Mouse (Mus musculus): Measurements from ENCODE around the gene Sun2. TPM values are rescaled to one million over a fixed set of nuclear protein-coding genes. Genes with fewer than 3 reads are reported as not detected.

The Sun2 gene
- polyA plus RNA-seq, 1 experiment from 2014 or later, result 4.8 TPM

DNA sequence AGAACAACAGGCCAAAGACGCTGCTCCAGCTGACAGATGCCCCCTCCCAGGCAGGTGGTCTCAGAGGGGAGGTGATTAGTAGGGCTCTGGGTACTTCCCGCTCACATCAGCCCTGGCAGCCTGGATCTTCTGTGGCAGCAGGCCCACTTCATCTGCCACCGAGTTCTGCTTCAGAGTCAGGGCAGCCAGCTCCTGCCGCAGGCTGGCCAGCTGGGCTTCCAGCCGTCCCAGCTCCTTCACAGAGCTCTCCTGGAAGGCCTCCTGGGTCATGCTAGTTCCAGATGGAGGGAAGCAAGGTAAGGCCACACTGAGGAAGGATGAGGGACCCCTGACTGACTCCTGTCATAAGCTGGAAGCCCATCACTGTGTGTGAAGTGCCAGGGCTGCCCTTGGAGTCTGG, 14.0 kb downstream of the Sun2 start:
- H3K4me2 ChIP-seq (ENCODE audit: low read length), result no peak overlapping the region
- H3K36me3 ChIP-seq (ENCODE audit: control insufficient read depth, insufficient read depth, low read length), result peaks cover 93% of the 10 kb centered on the region
- ATAC-seq (no peak), DNase-seq (ENCODE audit: low spot score) (no peak)
- 45% methylated on average over 5 of the region's 5 CpGs for WGBS
- H3K9me3 ChIP-seq (replicated peaks; ENCODE audit: control insufficient read depth, low read length), result no peaks in the 10 kb centered on the region
- no peaks in the 10 kb centered on the region for H3K27me3 ChIP-seq (replicated peaks; ENCODE audit: control insufficient read depth, insufficient read depth, low read length)
- no peak overlapping the region; the same call in 1 of the 2 replicates for H3K27ac ChIP-seq (ENCODE audit: low read depth, low read length)
- H3K4me1 ChIP-seq (ENCODE audit: control insufficient read depth, insufficient read depth, low read length), result no peaks in the 10 kb centered on the region
- no peak overlapping the region for H3K9ac ChIP-seq (ENCODE audit: low read length)
- no peak overlapping the region for H3K4me3 ChIP-seq (ENCODE audit: low read depth, low read length)

DNA sequence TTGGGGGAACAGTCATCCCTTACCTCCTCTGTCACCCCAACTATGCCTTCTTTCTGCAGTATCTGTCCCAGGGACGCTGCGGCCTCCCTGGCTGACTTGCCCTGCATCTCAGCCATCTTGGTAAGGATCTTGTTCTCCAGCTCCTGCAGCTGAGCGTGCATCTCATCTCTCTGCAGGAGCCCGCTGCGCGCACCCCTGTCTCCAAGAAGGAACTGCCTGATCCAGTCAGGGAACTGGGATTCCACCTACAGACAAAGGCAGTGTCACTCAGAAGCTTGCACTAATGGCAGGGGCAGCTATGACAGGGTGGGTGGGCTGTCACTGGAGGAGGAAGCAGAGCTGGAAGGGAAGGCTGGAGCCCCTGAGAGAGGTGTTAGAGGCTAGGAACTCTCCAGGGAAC, 14.5 kb downstream of the Sun2 start:
- Histone ChIP-seq H3K4me1 (ENCODE audit: control insufficient read depth, insufficient read depth, low read length) (no peaks in the 10 kb centered on the region), H3K27me3 (replicated peaks; ENCODE audit: control insufficient read depth, insufficient read depth, low read length) (no peaks in the 10 kb centered on the region), H3K27ac (ENCODE audit: low read depth, low read length) (no peak overlapping the region; the same call in 1 of the 2 replicates), H3K4me3 (ENCODE audit: low read depth, low read length) (no peak overlapping the region), H3K36me3 (ENCODE audit: control insufficient read depth, insufficient read depth, low read length) (peaks cover 91% of the 10 kb centered on the region), H3K9me3 (replicated peaks; ENCODE audit: control insufficient read depth, low read length) (no peaks in the 10 kb centered on the region), H3K4me2 (ENCODE audit: low read length) (no peak overlapping the region), H3K9ac (ENCODE audit: low read length) (no peak overlapping the region)
- ATAC-seq (no peak), DNase-seq (ENCODE audit: low spot score) (no peak)
- 84% methylated on average over 6 of the region's 6 CpGs for WGBS

DNA sequence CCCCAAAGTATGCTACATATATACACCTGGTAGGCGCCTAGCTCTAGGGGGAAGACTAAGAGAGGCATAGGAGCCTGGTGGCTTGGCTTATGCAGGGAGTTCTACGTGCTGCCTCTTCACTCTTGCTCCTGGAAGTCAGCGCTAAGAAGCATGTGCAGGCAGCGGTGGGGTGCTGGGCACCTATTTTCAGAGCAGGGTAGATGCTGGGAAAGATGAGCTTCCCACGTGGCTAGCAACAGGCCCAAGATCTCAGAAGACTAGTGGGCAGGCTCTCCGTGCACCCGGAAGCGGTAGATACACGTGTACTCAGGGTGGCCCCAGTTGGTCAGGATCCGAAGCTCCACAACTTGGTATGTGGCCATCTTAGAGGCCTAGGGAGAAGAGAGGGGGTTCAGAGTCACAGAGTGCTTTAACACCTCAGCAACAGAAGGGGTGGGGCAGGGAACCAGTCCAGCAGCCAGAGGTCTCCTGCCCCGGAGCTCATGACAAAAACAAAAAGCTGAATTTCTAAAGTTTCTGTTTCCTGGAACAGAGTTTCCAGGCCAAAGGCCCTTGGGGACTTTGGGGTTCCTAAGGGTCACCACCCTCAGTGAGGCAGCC, 17.0 kb downstream of the Sun2 start:
- no peak overlapping the region for H3K27ac ChIP-seq (ENCODE audit: low read depth, low read length)
- H3K4me3 ChIP-seq (ENCODE audit: low read depth, low read length), result no peak overlapping the region
- no peak overlapping the region for H3K9ac ChIP-seq (ENCODE audit: low read length)
- peaks cover 83% of the 10 kb centered on the region for H3K36me3 ChIP-seq (ENCODE audit: control insufficient read depth, insufficient read depth, low read length)
- H3K9me3 ChIP-seq (replicated peaks; ENCODE audit: control insufficient read depth, low read length), result no peaks in the 10 kb centered on the region
- ATAC-seq (no peak), DNase-seq (ENCODE audit: low spot score) (no peak)
- H3K27me3 ChIP-seq (replicated peaks; ENCODE audit: control insufficient read depth, insufficient read depth, low read length), result no peaks in the 10 kb centered on the region
- H3K4me1 ChIP-seq (ENCODE audit: control insufficient read depth, insufficient read depth, low read length), result no peaks in the 10 kb centered on the region
- no peak overlapping the region for H3K4me2 ChIP-seq (ENCODE audit: low read length)
- 90% methylated on average over 11 of the region's 11 CpGs for WGBS

DNA sequence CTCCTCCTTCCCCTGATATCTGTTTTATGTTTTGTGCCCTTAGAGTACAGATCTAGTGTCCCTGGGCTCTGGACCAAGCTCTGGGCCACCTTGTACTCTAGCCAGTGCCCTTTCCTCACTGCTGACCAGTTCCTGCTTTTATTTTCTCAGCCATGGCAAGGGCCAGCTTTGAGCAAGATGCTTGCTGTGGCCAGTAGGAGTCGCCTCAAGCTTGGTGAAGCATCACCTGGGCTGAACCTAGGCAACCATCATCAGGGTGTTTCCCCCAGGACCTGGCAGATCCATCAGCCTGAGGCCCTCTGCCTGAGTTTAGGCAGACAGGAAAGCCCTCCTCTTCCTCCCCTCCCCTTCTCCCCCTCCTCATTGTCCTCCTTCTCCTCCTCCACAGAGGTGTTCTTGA, 18.9 kb downstream of the Sun2 start:
- DNase-seq (ENCODE audit: low spot score) (no peak), ATAC-seq (0 out of 2 replicates have a peak, but pooled peaks have one; percentile 10)
- H3K4me3 ChIP-seq (ENCODE audit: low read depth, low read length), result no peak overlapping the region
- H3K4me2 ChIP-seq (ENCODE audit: low read length), result no peak overlapping the region
- H3K36me3 ChIP-seq (ENCODE audit: control insufficient read depth, insufficient read depth, low read length), result peaks cover 84% of the 10 kb centered on the region
- H3K27me3 ChIP-seq (replicated peaks; ENCODE audit: control insufficient read depth, insufficient read depth, low read length), result no peaks in the 10 kb centered on the region
- 14% methylated on average over 1 of the region's 1 CpGs for WGBS
- no peaks in the 10 kb centered on the region for H3K4me1 ChIP-seq (ENCODE audit: control insufficient read depth, insufficient read depth, low read length)
- H3K9me3 ChIP-seq (replicated peaks; ENCODE audit: control insufficient read depth, low read length), result no peaks in the 10 kb centered on the region
- 0 out of 2 replicates have a peak overlapping the region, but pooled peaks have one; percentile 9 for H3K27ac ChIP-seq (ENCODE audit: low read depth, low read length)
- no peak overlapping the region for H3K9ac ChIP-seq (ENCODE audit: low read length)

DNA sequence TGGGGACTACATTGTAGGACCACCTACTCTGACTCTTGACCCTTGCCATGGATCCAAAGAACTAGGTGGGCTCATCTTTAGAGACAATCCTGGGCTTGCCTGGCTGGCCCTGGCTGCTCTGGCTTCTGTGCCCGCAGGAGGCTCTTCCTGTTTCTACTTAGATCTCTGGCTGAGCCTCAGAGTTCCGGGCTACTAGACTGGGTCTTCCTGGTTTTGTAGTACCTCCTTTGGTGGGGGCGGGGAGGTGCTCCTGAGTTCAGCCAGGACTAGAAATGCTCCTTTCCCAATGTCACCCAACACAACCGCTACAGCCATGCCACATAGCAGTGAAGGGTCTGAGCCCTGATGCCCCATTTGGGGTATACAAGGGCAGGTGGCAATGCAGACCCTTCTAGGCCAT, 21.5 kb downstream of the Sun2 start:
- Histone ChIP-seq H3K27me3 (replicated peaks; ENCODE audit: control insufficient read depth, insufficient read depth, low read length) (no peaks in the 10 kb centered on the region), H3K4me1 (ENCODE audit: control insufficient read depth, insufficient read depth, low read length) (no peaks in the 10 kb centered on the region), H3K9ac (ENCODE audit: low read length) (no peak overlapping the region), H3K36me3 (ENCODE audit: control insufficient read depth, insufficient read depth, low read length) (peaks cover 84% of the 10 kb centered on the region), H3K27ac (ENCODE audit: low read depth, low read length) (no peak overlapping the region), H3K4me2 (ENCODE audit: low read length) (no peak overlapping the region), H3K9me3 (replicated peaks; ENCODE audit: control insufficient read depth, low read length) (no peaks in the 10 kb centered on the region), H3K4me3 (ENCODE audit: low read depth, low read length) (no peak overlapping the region)
- 90% methylated on average over 4 of the region's 4 CpGs for WGBS
- DNase-seq (ENCODE audit: low spot score), result no peak
- no peak for ATAC-seq

DNA sequence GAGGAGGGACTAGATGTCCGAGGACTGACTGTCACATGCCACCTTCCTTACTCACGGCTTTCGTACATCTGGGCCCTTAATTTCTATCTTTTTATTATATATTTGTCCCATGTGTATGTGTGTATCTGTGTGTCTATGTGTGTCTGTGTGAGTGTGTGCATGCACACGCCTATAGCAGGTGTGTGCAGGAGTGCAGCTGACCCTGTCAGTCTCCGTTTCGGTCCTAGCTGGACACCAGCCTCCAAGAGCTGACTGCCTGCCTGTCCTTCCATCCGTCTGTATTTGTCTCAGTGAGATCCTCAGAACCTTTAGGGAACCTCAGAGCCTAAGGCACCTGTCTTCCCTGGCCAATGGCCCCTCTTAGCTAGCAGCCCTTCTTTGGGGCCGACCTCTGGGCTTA, 22.1 kb downstream of the Sun2 start:
- Histone ChIP-seq H3K4me3 (ENCODE audit: low read depth, low read length) (no peak overlapping the region), H3K9ac (ENCODE audit: low read length) (no peak overlapping the region), H3K27ac (ENCODE audit: low read depth, low read length) (no peak overlapping the region), H3K9me3 (replicated peaks; ENCODE audit: control insufficient read depth, low read length) (no peaks in the 10 kb centered on the region), H3K36me3 (ENCODE audit: control insufficient read depth, insufficient read depth, low read length) (peaks cover 84% of the 10 kb centered on the region), H3K4me2 (ENCODE audit: low read length) (no peak overlapping the region), H3K27me3 (replicated peaks; ENCODE audit: control insufficient read depth, insufficient read depth, low read length) (no peaks in the 10 kb centered on the region), H3K4me1 (ENCODE audit: control insufficient read depth, insufficient read depth, low read length) (no peaks in the 10 kb centered on the region)
- WGBS, result 93% methylated on average over 8 of the region's 8 CpGs
- ATAC-seq, result no peak
- DNase-seq (ENCODE audit: low spot score), result no peak

DNA sequence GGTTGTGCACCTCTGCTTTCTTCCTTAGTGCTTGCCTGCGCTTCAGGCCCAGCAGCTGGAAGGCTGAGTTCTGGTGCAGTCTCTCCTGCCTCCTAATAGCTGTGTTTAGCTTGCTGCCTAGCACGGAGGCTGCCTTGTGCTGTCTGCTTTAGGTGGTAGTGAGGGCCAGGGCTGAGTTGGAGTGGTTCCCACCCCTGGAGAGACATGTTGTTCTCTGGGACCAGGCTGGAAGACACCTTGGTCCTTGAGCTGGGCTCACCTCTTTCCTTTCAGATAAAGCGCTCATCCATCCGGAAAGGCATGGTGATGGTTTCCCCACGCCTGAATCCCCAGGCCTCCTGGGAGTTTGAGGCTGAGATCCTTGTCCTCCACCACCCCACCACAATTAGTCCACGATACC, 25.6 kb downstream of the Sun2 start:
- no peak for ATAC-seq
- no peak overlapping the region for H3K4me3 ChIP-seq (ENCODE audit: low read depth, low read length)
- no peaks in the 10 kb centered on the region for H3K9me3 ChIP-seq (replicated peaks; ENCODE audit: control insufficient read depth, low read length)
- no peak for DNase-seq (ENCODE audit: low spot score)
- H3K9ac ChIP-seq (ENCODE audit: low read length), result no peak overlapping the region
- peaks cover 95% of the 10 kb centered on the region for H3K36me3 ChIP-seq (ENCODE audit: control insufficient read depth, insufficient read depth, low read length)
- H3K27me3 ChIP-seq (replicated peaks; ENCODE audit: control insufficient read depth, insufficient read depth, low read length), result no peaks in the 10 kb centered on the region
- H3K27ac ChIP-seq (ENCODE audit: low read depth, low read length), result no peak overlapping the region
- H3K4me1 ChIP-seq (ENCODE audit: control insufficient read depth, insufficient read depth, low read length), result no peaks in the 10 kb centered on the region
- WGBS, result 85% methylated on average over 6 of the region's 6 CpGs
- H3K4me2 ChIP-seq (ENCODE audit: low read length), result no peak overlapping the region

DNA sequence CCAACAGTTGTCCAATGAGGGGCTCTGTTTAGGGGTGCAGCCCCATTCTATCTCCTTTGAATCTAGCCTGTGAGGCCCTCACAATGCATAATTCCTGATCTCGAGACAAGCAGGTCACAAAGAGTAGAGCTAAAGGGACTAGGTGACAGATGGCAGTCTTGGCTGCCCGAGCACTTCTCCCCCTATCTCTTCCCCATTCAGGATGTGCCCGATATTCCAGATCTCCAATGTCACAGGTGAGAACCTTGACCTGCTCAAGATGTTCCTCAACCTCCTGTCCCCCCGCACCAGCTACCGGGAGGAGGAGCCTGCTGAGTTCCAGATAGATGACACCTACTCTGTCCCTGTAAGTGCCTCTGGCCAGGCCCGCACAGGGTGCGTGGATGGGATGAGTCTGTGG, 26.7 kb downstream of the Sun2 start:
- Histone ChIP-seq H3K4me3 (ENCODE audit: low read depth, low read length) (no peak overlapping the region), H3K36me3 (ENCODE audit: control insufficient read depth, insufficient read depth, low read length) (peaks cover 97% of the 10 kb centered on the region), H3K27ac (ENCODE audit: low read depth, low read length) (no peak overlapping the region), H3K9ac (ENCODE audit: low read length) (no peak overlapping the region), H3K9me3 (replicated peaks; ENCODE audit: control insufficient read depth, low read length) (no peaks in the 10 kb centered on the region), H3K27me3 (replicated peaks; ENCODE audit: control insufficient read depth, insufficient read depth, low read length) (no peaks in the 10 kb centered on the region), H3K4me1 (ENCODE audit: control insufficient read depth, insufficient read depth, low read length) (no peaks in the 10 kb centered on the region), H3K4me2 (ENCODE audit: low read length) (no peak overlapping the region)
- ATAC-seq (no peak), DNase-seq (ENCODE audit: low spot score) (no peak)
- 93% methylated on average over 7 of the region's 7 CpGs for WGBS

DNA sequence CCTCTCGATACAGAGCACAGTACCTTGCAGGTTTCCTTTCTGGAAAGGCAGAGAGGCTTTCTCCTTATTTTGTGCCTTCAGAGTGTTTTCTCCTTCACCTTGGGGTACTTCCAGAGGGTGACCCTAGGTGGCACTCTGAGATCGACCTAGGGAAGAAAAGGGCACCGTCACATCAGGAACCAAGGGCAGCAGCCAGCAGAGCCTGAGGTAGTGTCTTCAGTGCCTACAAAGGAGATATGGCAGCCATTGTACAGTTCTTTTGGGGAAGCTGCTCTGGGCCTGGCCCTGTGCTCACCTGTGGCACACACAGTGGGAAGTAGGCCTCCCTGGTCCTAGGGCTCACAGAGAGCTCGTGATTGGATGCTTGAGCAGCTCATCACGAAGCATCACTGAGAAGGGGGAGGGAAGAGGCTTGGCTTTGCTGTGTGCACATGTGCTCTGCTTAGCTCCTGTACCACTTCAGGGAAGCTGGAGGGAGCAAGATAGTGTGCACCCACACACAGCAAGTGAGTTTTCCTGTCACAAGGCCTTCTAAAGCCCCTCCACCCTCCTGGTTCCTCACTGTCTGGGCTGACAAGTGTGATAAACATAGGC, 34.0 kb downstream of the Sun2 start:
- Histone ChIP-seq H3K27me3 (replicated peaks; ENCODE audit: control insufficient read depth, insufficient read depth, low read length) (no peaks in the 10 kb centered on the region), H3K4me1 (ENCODE audit: control insufficient read depth, insufficient read depth, low read length) (no peaks in the 10 kb centered on the region), H3K36me3 (ENCODE audit: control insufficient read depth, insufficient read depth, low read length) (peaks cover 60% of the 10 kb centered on the region), H3K9me3 (replicated peaks; ENCODE audit: control insufficient read depth, low read length) (no peaks in the 10 kb centered on the region), H3K27ac (ENCODE audit: low read depth, low read length) (no peak overlapping the region), H3K4me3 (ENCODE audit: low read depth, low read length) (no peak overlapping the region), H3K4me2 (ENCODE audit: low read length) (no peak overlapping the region), H3K9ac (ENCODE audit: low read length) (no peak overlapping the region)
- WGBS, result 85% methylated on average over 5 of the region's 5 CpGs
- no peak for ATAC-seq
- DNase-seq (ENCODE audit: low spot score), result no peak
